10 mouse cellular contexts compared by ENCODE assay signal in the genomic region with DNA sequence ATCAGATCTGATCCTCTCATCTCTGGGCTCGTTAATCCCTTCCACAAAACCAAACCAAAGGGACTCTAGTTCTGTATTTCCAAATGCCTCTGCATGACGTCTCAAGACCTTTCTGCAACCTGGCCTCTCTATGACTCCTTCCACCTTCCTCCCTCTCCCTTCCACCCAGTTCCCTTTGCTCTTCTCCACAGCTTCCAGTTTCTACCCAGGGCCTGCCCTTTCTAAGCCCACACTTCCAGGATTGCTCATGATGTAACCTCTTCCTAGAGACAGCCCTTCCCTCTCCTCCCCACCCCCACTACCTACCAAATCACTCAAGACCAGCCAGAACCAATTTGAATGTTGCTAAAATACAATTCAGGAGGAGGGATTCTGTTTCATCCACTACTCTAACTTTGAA. TPM values are rescaled to one million over a fixed set of nuclear protein-coding genes. Genes with fewer than 3 reads are reported as not detected.
DNase-seq lines count a peak whose midpoint lies in the region; ATAC-seq and TF ChIP-seq lines count a peak whose summit lies in the region.
"Had no signal": no experiment of that assay in that cellular context is flagged by ENCODE, and none has a peak within 500 bp of the region (broad histone marks: within the 10 kb centered on the region; RNA-seq: fewer than 3 reads in every experiment).

No protein-coding gene starts in this region.

- TF ChIP-seq EP300 in heart, postnatal 0 days (IDR thresholded peaks at IDR 0.05; ENCODE audit: low read depth): no peak

- 46% methylated on average over 2 of the region's 2 CpGs for WGBS in kidney, embryonic 15.5 days
- 45% methylated on average over 2 of the region's 2 CpGs for WGBS in heart, postnatal 0 days
- WGBS in midbrain, embryonic 15.5 days: 69% methylated on average over 2 of the region's 2 CpGs

- peak; percentile 36 for DNase-seq in adrenal gland, postnatal 14 days
- no peak for DNase-seq in adrenal gland, postnatal 4 days (ENCODE audit: low spot score in 2 of 2)
- no peak for DNase-seq in kidney, postnatal 14 days
- no peak for DNase-seq in heart, postnatal 0 days (ENCODE audit: low spot score)
- DNase-seq in left cerebral cortex, postnatal 4 days: no peak
- DNase-seq: kidney, adult 9 months had no signal

- no peak for ATAC-seq in kidney, embryonic 15.5 days (replicated peaks; ENCODE audit: low FRiP score)
- no peak for ATAC-seq in heart, postnatal 0 days (ENCODE audit: insufficient read depth, low read depth)
- ATAC-seq in midbrain, embryonic 15.5 days (replicated peaks): no peak
- ATAC-seq in inflammation-experienced regulatory T-cells, adult 6 months: no peak

- 0 out of 2 replicates have a peak overlapping the region, but pooled peaks have one; percentile 93 for H3K4me3 ChIP-seq in kidney, embryonic 15.5 days (replicated peaks)
- H3K4me3 ChIP-seq in heart, postnatal 0 days (ENCODE audit: low read depth, low read length): no peak overlapping the region
- no peak overlapping the region for H3K4me3 ChIP-seq in midbrain, embryonic 15.5 days

- H3K4me1 ChIP-seq in kidney, embryonic 15.5 days: peaks cover 68% of the 10 kb centered on the region
- H3K4me1 ChIP-seq in heart, postnatal 0 days (ENCODE audit: control insufficient read depth, insufficient read depth): peaks cover 52% of the 10 kb centered on the region
- peaks cover 39% of the 10 kb centered on the region for H3K4me1 ChIP-seq in midbrain, embryonic 15.5 days

- intact Hi-C loops in left cerebral cortex, postnatal 4 days (cut with DNase I): no loop called here

- H3K9ac ChIP-seq in kidney, embryonic 15.5 days: no peak overlapping the region
- H3K9ac ChIP-seq in heart, postnatal 0 days (replicated peaks; ENCODE audit: low read depth, low read length): peak overlapping the region; percentile 4; the same call in 1 of the 2 replicates
- no peak overlapping the region for H3K9ac ChIP-seq in midbrain, embryonic 15.5 days
- H3K9ac ChIP-seq: liver, embryonic 14.5 days had no signal

- peaks cover 6% of the 10 kb centered on the region; the same call in 1 of the 2 replicates for H3K36me3 ChIP-seq in kidney, embryonic 15.5 days
- no peaks in the 10 kb centered on the region for H3K36me3 ChIP-seq in heart, postnatal 0 days (replicated peaks; ENCODE audit: control insufficient read depth, insufficient read depth, low read length)
- H3K36me3 ChIP-seq in midbrain, embryonic 15.5 days (replicated peaks): no peaks in the 10 kb centered on the region

- no peak overlapping the region for H3K27ac ChIP-seq in kidney, embryonic 15.5 days
- no peak overlapping the region for H3K27ac ChIP-seq in heart, postnatal 0 days (ENCODE audit: low read depth)
- H3K27ac ChIP-seq in midbrain, embryonic 15.5 days: no peak overlapping the region
- H3K27ac ChIP-seq: liver, embryonic 14.5 days had no signal

- TF ChIP-seq CTCF in heart, postnatal 0 days (IDR thresholded peaks at IDR 0.05; ENCODE audit: low read depth): no peak

- no peaks in the 10 kb centered on the region for H3K27me3 ChIP-seq in kidney, embryonic 15.5 days
- H3K27me3 ChIP-seq in heart, postnatal 0 days (ENCODE audit: control insufficient read depth, insufficient read depth, low read length): no peaks in the 10 kb centered on the region
- H3K27me3 ChIP-seq in midbrain, embryonic 15.5 days (replicated peaks): no peaks in the 10 kb centered on the region

- H3K9me3 ChIP-seq in kidney, embryonic 15.5 days (replicated peaks): no peaks in the 10 kb centered on the region
- no peaks in the 10 kb centered on the region for H3K9me3 ChIP-seq in heart, postnatal 0 days (replicated peaks; ENCODE audit: control insufficient read depth, low read length)
- H3K9me3 ChIP-seq in midbrain, embryonic 15.5 days: no peaks in the 10 kb centered on the region

- H3K4me2 ChIP-seq in kidney, embryonic 15.5 days: peak overlapping the region; percentile 69
- peak overlapping the region; percentile 68; the same call in 1 of the 2 replicates for H3K4me2 ChIP-seq in heart, postnatal 0 days (ENCODE audit: low read depth, low read length)
- H3K4me2 ChIP-seq in midbrain, embryonic 15.5 days: 0 out of 2 replicates have a peak overlapping the region, but pooled peaks have one; percentile 0

RNA-seq across cellular contexts. Expression of a gene that starts 2.9 kb away (rescaled TPM):
- total RNA-seq in adrenal gland, postnatal 14 days (2021): 56.0 and 66.4 TPM in 2 replicates
- 10 to 100 TPM; 70.1 to 78.1 TPM for total RNA-seq in adrenal gland, postnatal 4 days (2021)
- 33.6 and 36.9 TPM in 2 replicates for polyA plus RNA-seq in kidney, embryonic 15.5 days (2015; fragmentation: Nextera tagmentation; extraction: Ambion mirVana)
- total RNA-seq in heart, postnatal 0 days (2014; rRNA removed; ENCODE audit: low replicate concordance): 22.7 and 57.0 TPM in 2 replicates
- polyA plus RNA-seq in heart, postnatal 0 days (2015; fragmentation: Nextera tagmentation; extraction: Ambion mirVana): 12.9 TPM in 2 replicates
- polyA plus RNA-seq in midbrain, embryonic 15.5 days (2015; fragmentation: Nextera tagmentation; extraction: Ambion mirVana): 34.7 and 34.9 TPM in 2 replicates
- total RNA-seq in left cerebral cortex, postnatal 4 days (2021): 10 to 100 TPM; 72.2 to 84.2 TPM
- polyA plus RNA-seq in inflammation-experienced regulatory T-cells, adult 6 months (2017; shearing (Covaris generic)): 10 to 100 TPM; 18.6 to 34.0 (median 20.5) TPM

Comparison
In these comparisons a context has a peak if more than half of its experiments do, and no peak if none do; other contexts are left out.
1. H3K4me2 ChIP-seq: peak in every context shown above with its lines; median percentile 69 in kidney, embryonic 15.5 days; 68 in heart, postnatal 0 days; 0 in midbrain, embryonic 15.5 days.